Mouse (Mus musculus): Measurements from ENCODE around the gene Fam98c.

The Fam98c gene

GRCm38 (mm10) chr7:29122821-29123220, 33.2 kb downstream of the Fam98c start:
- in situ Hi-C loops (cut with MboI; ENCODE audit: unreplicated experiment in 2 of 2): no loop called here

GRCm38 (mm10) chr7:29119526-29119925, 36.5 kb downstream of the Fam98c start:
- in situ Hi-C loops (cut with MboI; ENCODE audit: unreplicated experiment in 2 of 2): loop anchor here in 1 of 2 experiments (10.0 kb wide), 1 partner anchor 405 kb away; no protein-coding TSS in a partner anchor

GRCm38 (mm10) chr7:29118142-29118851, 37.7 kb downstream of the Fam98c start:
- in situ Hi-C loops (cut with MboI; ENCODE audit: unreplicated experiment in 2 of 2): loop anchor here in 1 of 2 experiments (10.0 kb wide), 1 partner anchor 407 kb away; no protein-coding TSS in a partner anchor

- in situ Hi-C loops (cut with MboI; ENCODE audit: unreplicated experiment in 2 of 2): no loop called here
These were observed 46.8 kb downstream of the Fam98c start for GRCm38 (mm10) chr7:29108992-29109955.
